In the genomic region with DNA sequence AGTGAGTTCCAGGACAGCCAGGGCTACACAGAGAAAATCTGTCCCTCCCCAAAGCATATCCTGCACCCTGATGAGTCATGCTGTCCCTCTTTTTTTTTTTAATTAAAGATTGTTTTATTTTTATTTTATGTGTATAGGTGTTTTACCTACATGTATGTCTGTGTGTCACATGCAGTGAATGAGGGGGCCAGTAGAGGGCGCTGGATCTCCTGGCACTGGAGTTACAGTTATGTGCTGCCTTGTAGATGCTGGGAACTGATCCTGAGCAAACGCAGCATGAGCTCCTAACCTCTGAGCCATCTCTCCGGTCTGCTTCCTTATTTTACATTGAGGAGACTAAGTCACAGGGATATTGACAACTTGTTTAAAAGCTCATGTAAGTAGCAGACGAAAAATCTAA, we compare ENCODE assay signal across 9 mouse cellular contexts. TPM values are rescaled to one million over a fixed set of nuclear protein-coding genes. Genes with fewer than 3 reads are reported as not detected.
DNase-seq lines count a peak whose midpoint lies in the region; ATAC-seq and TF ChIP-seq lines count a peak whose summit lies in the region.
"Had no signal": no experiment of that assay in that cellular context is flagged by ENCODE, and none has a peak within 500 bp of the region (broad histone marks: within the 10 kb centered on the region; RNA-seq: fewer than 3 reads in every experiment).

No protein-coding gene starts in this region.

- 68% methylated on average over 4 of the region's 4 CpGs for WGBS in kidney, embryonic 15.5 days
- WGBS in forebrain, embryonic 15.5 days = 63% methylated on average over 4 of the region's 4 CpGs
- 60% methylated on average over 4 of the region's 4 CpGs for WGBS in heart, embryonic 12.5 days

- peak; percentile 50 for DNase-seq in kidney, adult 9 months
- DNase-seq in ES-E14 (ENCODE audit: low read depth, low spot score) = peak; percentile 65
- peak; percentile 41 to 45 for DNase-seq in cerebellum, postnatal 36 days
- peak; percentile 47 to 59 for DNase-seq in spleen, postnatal 14 days (ENCODE audit: low spot score in 2 of 2)
- DNase-seq: heart, postnatal 36 days had no signal

- in situ Hi-C loops in ES-E14 (cut with MboI; ENCODE audit: low sequenced_read_pairs in 2 of 2, unreplicated experiment in 2 of 2) = no loop called here

- no peaks in the 10 kb centered on the region for H3K9me3 ChIP-seq in kidney, embryonic 15.5 days (replicated peaks)
- no peaks in the 10 kb centered on the region for H3K9me3 ChIP-seq in ES-E14 (ENCODE audit: control insufficient read depth, insufficient read depth, low read depth, low read length)
- H3K9me3 ChIP-seq in forebrain, embryonic 15.5 days = no peaks in the 10 kb centered on the region
- H3K9me3 ChIP-seq in heart, embryonic 12.5 days (replicated peaks) = no peaks in the 10 kb centered on the region

- H3K27ac ChIP-seq in kidney, embryonic 15.5 days = no peak overlapping the region
- no peak overlapping the region for H3K27ac ChIP-seq in ES-E14 (ENCODE audit: insufficient read depth, low read depth, low read length, poor library complexity, severe bottlenecking)
- no peak overlapping the region for H3K27ac ChIP-seq in forebrain, embryonic 15.5 days (replicated peaks)
- no peak overlapping the region for H3K27ac ChIP-seq in heart, embryonic 12.5 days (ENCODE audit: poor library complexity, severe bottlenecking)

- no peaks in the 10 kb centered on the region for H3K36me3 ChIP-seq in kidney, embryonic 15.5 days
- H3K36me3 ChIP-seq in ES-E14 (ENCODE audit: control insufficient read depth, insufficient read depth, low read length, poor library complexity, severe bottlenecking) = peaks cover 5% of the 10 kb centered on the region; the same call in 1 of the 2 replicates
- H3K36me3 ChIP-seq in forebrain, embryonic 15.5 days = no peaks in the 10 kb centered on the region
- H3K36me3 ChIP-seq in heart, embryonic 12.5 days = no peaks in the 10 kb centered on the region

- peaks cover 45% of the 10 kb centered on the region for H3K4me1 ChIP-seq in kidney, embryonic 15.5 days
- peaks cover 0 to 14% of the 10 kb centered on the region in 2 experiments; a peak in 2 of 4 replicates for H3K4me1 ChIP-seq in ES-E14 (ENCODE audit: control insufficient read depth in 2 of 2, insufficient read depth in 2 of 2, low read length in 2 of 2, poor library complexity in 1 of 2)
- H3K4me1 ChIP-seq in forebrain, embryonic 15.5 days = peaks cover 11% of the 10 kb centered on the region
- peaks cover 59% of the 10 kb centered on the region for H3K4me1 ChIP-seq in heart, embryonic 12.5 days (replicated peaks)

- H3K4me2 ChIP-seq in kidney, embryonic 15.5 days = no peak overlapping the region
- H3K4me2 ChIP-seq in forebrain, embryonic 15.5 days (replicated peaks) = no peak overlapping the region
- no peak overlapping the region for H3K4me2 ChIP-seq in heart, embryonic 12.5 days

- H3K9ac ChIP-seq in kidney, embryonic 15.5 days = no peak overlapping the region
- H3K9ac ChIP-seq in ES-E14 (ENCODE audit: insufficient read depth, low read depth, low read length, poor library complexity, severe bottlenecking) = no peak overlapping the region
- H3K9ac ChIP-seq in forebrain, embryonic 15.5 days (replicated peaks) = no peak overlapping the region
- no peak overlapping the region for H3K9ac ChIP-seq in heart, embryonic 12.5 days

- H3K4me3 ChIP-seq in kidney, embryonic 15.5 days (replicated peaks) = no peak overlapping the region
- no peak overlapping the region for H3K4me3 ChIP-seq in ES-E14 (ENCODE audit: insufficient read depth in 1 of 2, low read depth in 1 of 2, low read length in 2 of 2, poor library complexity in 1 of 2, severe bottlenecking in 1 of 2)
- H3K4me3 ChIP-seq in forebrain, embryonic 15.5 days = no peak overlapping the region
- H3K4me3 ChIP-seq in heart, embryonic 12.5 days = no peak overlapping the region

- H3K27me3 ChIP-seq in kidney, embryonic 15.5 days = no peaks in the 10 kb centered on the region
- H3K27me3 ChIP-seq in forebrain, embryonic 15.5 days = peaks cover 19% of the 10 kb centered on the region
- no peaks in the 10 kb centered on the region for H3K27me3 ChIP-seq in heart, embryonic 12.5 days (replicated peaks)

- no peak for ATAC-seq in kidney, embryonic 15.5 days (replicated peaks; ENCODE audit: low FRiP score)
- no peak for ATAC-seq in inflammation-experienced regulatory T-cells, adult 6 months
- ATAC-seq in forebrain, embryonic 15.5 days (replicated peaks) = no peak
- no peak for ATAC-seq in heart, embryonic 12.5 days (ENCODE audit: insufficient number of reproducible peaks, low FRiP score)

TF ChIP-seq in ES-E14, 5 proteins besides CTCF, POLR2A, EP300 and RAD21:
- TF ChIP-seq ZNF384 (IDR thresholded peaks at IDR 0.05; ENCODE audit: low read depth, low read length) = no peak
- no peak for TF ChIP-seq MAFK (IDR thresholded peaks at IDR 0.05; ENCODE audit: insufficient read depth, low read depth, low read length)
- no peak for TF ChIP-seq CHD2 (IDR thresholded peaks at IDR 0.05; ENCODE audit: low read depth, low read length)
- TF ChIP-seq HCFC1 (IDR thresholded peaks at IDR 0.05; ENCODE audit: borderline replicate concordance, insufficient read depth, low read length) = no peak

RNA-seq across cellular contexts. Expression of a gene that starts 1.9 kb away (rescaled TPM):
- 9.4 and 10.1 TPM in 2 replicates for polyA plus RNA-seq in kidney, embryonic 15.5 days (2015; fragmentation: Nextera tagmentation; extraction: Ambion mirVana)
- total RNA-seq in ES-E14 (2012; rRNA removed) = 3.1 and 5.4 TPM in 2 replicates
- polyA plus RNA-seq in inflammation-experienced regulatory T-cells, adult 6 months (2017; shearing (Covaris generic)) = 1 to 10 TPM in 1 of 3 experiments, under 1 TPM in 2; 0.58 to 1.5 (median 0.59) TPM
- polyA plus RNA-seq in forebrain, embryonic 15.5 days (2015; fragmentation: Nextera tagmentation; extraction: Ambion mirVana) = 1.2 and 1.3 TPM in 2 replicates
- polyA plus RNA-seq in heart, embryonic 12.5 days (2016; fragmentation: Nextera tagmentation; extraction: Ambion mirVana) = 4.1 and 4.5 TPM in 2 replicates

RNA-seq across cellular contexts. Expression of a gene that starts 5.2 kb away (rescaled TPM):
- 0.32 TPM in 1 of 2 replicates, not detected in the other for polyA plus RNA-seq in kidney, embryonic 15.5 days (2015; fragmentation: Nextera tagmentation; extraction: Ambion mirVana)
- total RNA-seq in ES-E14 (2012; rRNA removed) = not detected in 2 replicates
- polyA plus RNA-seq in inflammation-experienced regulatory T-cells, adult 6 months (2017; shearing (Covaris generic)) = not detected
- not detected in 2 replicates for polyA plus RNA-seq in forebrain, embryonic 15.5 days (2015; fragmentation: Nextera tagmentation; extraction: Ambion mirVana)
- polyA plus RNA-seq in heart, embryonic 12.5 days (2016; fragmentation: Nextera tagmentation; extraction: Ambion mirVana) = not detected in 2 replicates
- total RNA-seq: heart, postnatal 36 days had no signal

RNA-seq across cellular contexts. Expression of a gene that starts 12.3 kb away (rescaled TPM):
- 0.58 and 0.62 TPM in 2 replicates for polyA plus RNA-seq in kidney, embryonic 15.5 days (2015; fragmentation: Nextera tagmentation; extraction: Ambion mirVana)
- total RNA-seq in ES-E14 (2012; rRNA removed) = 9.6 and 14.7 TPM in 2 replicates
- 100 to 1,000 TPM; 229 to 289 (median 266) TPM for polyA plus RNA-seq in inflammation-experienced regulatory T-cells, adult 6 months (2017; shearing (Covaris generic))
- polyA plus RNA-seq in forebrain, embryonic 15.5 days (2015; fragmentation: Nextera tagmentation; extraction: Ambion mirVana) = 0.48 and 0.51 TPM in 2 replicates
- polyA plus RNA-seq in heart, embryonic 12.5 days (2016; fragmentation: Nextera tagmentation; extraction: Ambion mirVana) = 10.3 and 11.2 TPM in 2 replicates

RNA-seq across cellular contexts. Expression of a gene that starts 17.7 kb away (rescaled TPM):
- polyA plus RNA-seq in kidney, embryonic 15.5 days (2015; fragmentation: Nextera tagmentation; extraction: Ambion mirVana) = 12.6 and 13.0 TPM in 2 replicates
- 3.3 and 5.7 TPM in 2 replicates for total RNA-seq in ES-E14 (2012; rRNA removed)
- polyA plus RNA-seq in inflammation-experienced regulatory T-cells, adult 6 months (2017; shearing (Covaris generic)) = under 1 TPM; 0.39 to 0.98 (median 0.63) TPM
- 19.9 and 20.7 TPM in 2 replicates for polyA plus RNA-seq in forebrain, embryonic 15.5 days (2015; fragmentation: Nextera tagmentation; extraction: Ambion mirVana)
- polyA plus RNA-seq in heart, embryonic 12.5 days (2016; fragmentation: Nextera tagmentation; extraction: Ambion mirVana) = 4.7 and 5.2 TPM in 2 replicates

RNA-seq across cellular contexts. Expression of a gene that starts 17.8 kb away (rescaled TPM):
- 9.3 and 10.8 TPM in 2 replicates for polyA plus RNA-seq in kidney, embryonic 15.5 days (2015; fragmentation: Nextera tagmentation; extraction: Ambion mirVana)
- 66.3 and 98.2 TPM in 2 replicates for total RNA-seq in ES-E14 (2012; rRNA removed)
- polyA plus RNA-seq in inflammation-experienced regulatory T-cells, adult 6 months (2017; shearing (Covaris generic)) = 1 to 10 TPM; 5.2 to 9.6 (median 9.0) TPM
- 18.5 and 23.0 TPM in 2 replicates for polyA plus RNA-seq in forebrain, embryonic 15.5 days (2015; fragmentation: Nextera tagmentation; extraction: Ambion mirVana)
- 7.6 and 9.2 TPM in 2 replicates for polyA plus RNA-seq in heart, embryonic 12.5 days (2016; fragmentation: Nextera tagmentation; extraction: Ambion mirVana)

Comparison
In these comparisons a context has a peak if more than half of its experiments do, and no peak if none do; other contexts are left out.
1. RNA of a gene that starts 12.3 kb away (polyA plus RNA-seq): 229 to 289 TPM in inflammation-experienced regulatory T-cells, adult 6 months; 10.3 to 11.2 TPM in heart, embryonic 12.5 days, 0.58 to 0.62 TPM in kidney, embryonic 15.5 days and 0.48 to 0.51 TPM in forebrain, embryonic 15.5 days; every median in the first group is over 10 times any median in the second.
2. Peak in every context shown above with its lines, with median percentiles within 50 percentile points of each other: DNase-seq.